Mouse (Mus musculus) thymus, postnatal 10 days (tissue): ENCODE results near the gene Hfe.

Experiments used
- DNase-seq, 2 experiments: peaks; one replicate each; pipeline ENCODE4 v3.0.0; 2021; ENCODE audit warnings: low spot score in 2 of 2

Hfe gene

GRCm38 (mm10) chr13:23744421-23745380, 34.0 kb upstream of the Hfe start:
- no peak for DNase-seq

- no peak for DNase-seq
Observed at GRCm38 (mm10) chr13:23743963-23744362, 33.3 kb upstream of the Hfe start.

- no peak for DNase-seq
Observed at GRCm38 (mm10) chr13:23743215-23743614, 32.6 kb upstream of the Hfe start.

GRCm38 (mm10) chr13:23742007-23742406, 31.4 kb upstream of the Hfe start:
- DNase-seq, result no peak

- DNase-seq, result no peak
Observed at GRCm38 (mm10) chr13:23740910-23741309, 30.3 kb upstream of the Hfe start.

- DNase-seq, result no peak
Observed at GRCm38 (mm10) chr13:23740256-23740840, 29.7 kb upstream of the Hfe start.

GRCm38 (mm10) chr13:23739922-23740252, 29.2 kb upstream of the Hfe start:
- DNase-seq, result no peak

- DNase-seq, result peak; percentile 87 to 90
Observed at GRCm38 (mm10) chr13:23739069-23739921, 28.6 kb upstream of the Hfe start.

GRCm38 (mm10) chr13:23738677-23739068, 28.0 kb upstream of the Hfe start, which contains the start of gene Hist1h1c:
Gene Hist1h1c (plus strand): TSS chr13:23738808.
- DNase-seq, result peak; percentile 95 to 97

- peak in 1 of 2 experiments; percentile 47 for DNase-seq
Observed at GRCm38 (mm10) chr13:23738041-23738440, 27.4 kb upstream of the Hfe start.

GRCm38 (mm10) chr13:23737091-23737490, 26.4 kb upstream of the Hfe start:
- no peak for DNase-seq

- no peak for DNase-seq
Observed at GRCm38 (mm10) chr13:23732156-23732804, 21.6 kb upstream of the Hfe start.

- DNase-seq, result no peak
Observed at GRCm38 (mm10) chr13:23730479-23730878, 19.8 kb upstream of the Hfe start.

GRCm38 (mm10) chr13:23729706-23730105, 19.1 kb upstream of the Hfe start:
- peak in 1 of 2 experiments; percentile 3 for DNase-seq

- peak; percentile 34 to 36 for DNase-seq
Observed at GRCm38 (mm10) chr13:23729192-23729525, 18.5 kb upstream of the Hfe start.

- peak in 1 of 2 experiments; percentile 3 for DNase-seq
Observed at GRCm38 (mm10) chr13:23728472-23729191, 18.0 kb upstream of the Hfe start.

GRCm38 (mm10) chr13:23725213-23725612, 14.6 kb upstream of the Hfe start:
- DNase-seq, result no peak

GRCm38 (mm10) chr13:23724239-23724638, 13.6 kb upstream of the Hfe start:
- peak in 1 of 2 experiments; percentile 1 for DNase-seq

GRCm38 (mm10) chr13:23717593-23718245, 7.1 kb upstream of the Hfe start:
- DNase-seq, result peak in 1 of 2 experiments; percentile 1

GRCm38 (mm10) chr13:23717176-23717575, 6.5 kb upstream of the Hfe start:
- peak in 1 of 2 experiments; percentile 2 for DNase-seq
